Mouse (Mus musculus): ENCODE data around the gene Bex1.

- TF ChIP-seq TBP (conservative IDR thresholded peaks at IDR 0.05; ENCODE audit: low read depth, low read length) (no peak), EP300 (IDR thresholded peaks at IDR 0.05; ENCODE audit: low read length) (no peak), CTCF (conservative IDR thresholded peaks at IDR 0.05 in 1 of 2, IDR thresholded peaks at IDR 0.05 in 1 of 2; ENCODE audit: low read depth in 2 of 2, low read length in 2 of 2) (no peak), USF1 (IDR thresholded peaks at IDR 0.05; ENCODE audit: low read depth, low read length) (no peak), MXI1 (IDR thresholded peaks at IDR 0.05; ENCODE audit: low read depth, low read length) (no peak), MAFK (IDR thresholded peaks at IDR 0.05; ENCODE audit: insufficient replicate concordance, low read length) (no peak), MAX (IDR thresholded peaks at IDR 0.05; ENCODE audit: low read length) (no peak), TCF12 (IDR thresholded peaks at IDR 0.05; ENCODE audit: low read depth, low read length) (no peak), PAX5 (IDR thresholded peaks at IDR 0.05; ENCODE audit: low read length) (no peak), POLR2A (IDR thresholded peaks at IDR 0.05; ENCODE audit: low read depth, low read length) (no peak), GABPA (IDR thresholded peaks at IDR 0.05; ENCODE audit: insufficient replicate concordance, low read depth, low read length) (no peak), ZKSCAN1 (IDR thresholded peaks at IDR 0.05; ENCODE audit: borderline replicate concordance, low read depth, low read length) (no peak)
Measured at GRCm38 (mm10) chrX:136203257-136203656, 12.1 kb downstream of the Bex1 start.
